Mouse (Mus musculus): ENCODE data around the gene Enpep.

The Enpep gene

DNA sequence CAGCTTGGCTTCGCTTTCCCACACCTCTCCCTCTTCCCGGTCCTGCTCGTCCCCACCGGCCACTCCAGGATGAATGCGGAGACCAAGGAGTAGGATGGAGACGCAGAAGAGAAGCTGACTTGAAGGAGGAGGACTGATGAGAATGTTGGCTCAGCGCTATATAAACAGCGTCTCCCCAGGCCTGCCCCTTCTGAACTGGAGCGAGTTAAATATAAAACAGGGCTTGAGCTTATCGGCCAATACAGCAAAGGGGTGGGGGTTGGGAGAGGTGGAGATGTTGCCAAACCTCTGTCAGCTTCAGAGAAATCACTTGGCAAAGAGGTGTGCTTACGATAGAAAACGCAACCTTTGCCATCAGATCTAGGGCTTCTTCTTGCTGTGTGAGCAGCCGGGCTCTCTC, at the start of gene Enpep:
TSS of gene Enpep (minus strand) at position 135 of the 400 bp plus-strand sequence.
- DNase-seq (ENCODE audit: low read depth, low spot score) = no peak

DNA sequence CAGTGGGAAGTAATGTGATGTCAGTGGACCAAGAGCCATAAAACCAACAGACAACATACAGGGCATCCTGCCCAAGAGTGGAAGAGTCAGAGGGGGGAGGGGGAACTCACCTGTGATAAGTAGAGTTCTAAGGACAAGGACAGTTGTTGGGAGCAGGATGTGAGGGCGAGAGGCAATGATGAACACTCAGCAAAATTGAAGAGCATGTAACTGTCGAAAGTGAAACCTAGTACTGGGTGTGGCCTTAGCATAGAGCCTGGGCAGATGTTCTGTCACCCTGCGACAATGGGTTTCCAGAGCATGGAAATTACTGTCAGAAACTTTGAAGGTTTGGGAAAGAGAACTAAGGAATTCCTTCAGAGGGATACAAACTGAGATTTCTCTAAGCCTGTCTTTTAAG, 46.6 kb upstream of the Enpep start:
- DNase-seq (ENCODE audit: low read depth, low spot score) = no peak

DNA sequence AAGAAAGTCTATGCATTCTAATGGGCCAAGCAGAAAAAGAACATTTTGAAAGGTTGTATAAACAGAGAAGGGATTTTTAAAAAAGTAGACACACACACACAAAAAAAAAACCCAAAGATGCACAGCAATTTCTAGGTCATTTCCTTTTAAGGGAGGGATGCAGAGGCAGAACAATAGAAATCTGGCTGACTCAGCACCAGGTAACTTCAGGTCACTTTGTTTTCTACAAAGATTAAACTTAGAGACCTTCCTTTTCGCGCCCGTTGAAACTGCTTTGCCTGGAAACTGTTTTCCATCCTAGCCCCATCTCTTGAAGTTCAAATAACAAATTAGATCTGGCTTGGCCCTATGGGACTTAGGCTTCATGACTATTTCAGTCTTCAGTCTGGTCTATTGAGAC, 42.6 kb upstream of the Enpep start:
- DNase-seq (ENCODE audit: low read depth, low spot score) = no peak

DNA sequence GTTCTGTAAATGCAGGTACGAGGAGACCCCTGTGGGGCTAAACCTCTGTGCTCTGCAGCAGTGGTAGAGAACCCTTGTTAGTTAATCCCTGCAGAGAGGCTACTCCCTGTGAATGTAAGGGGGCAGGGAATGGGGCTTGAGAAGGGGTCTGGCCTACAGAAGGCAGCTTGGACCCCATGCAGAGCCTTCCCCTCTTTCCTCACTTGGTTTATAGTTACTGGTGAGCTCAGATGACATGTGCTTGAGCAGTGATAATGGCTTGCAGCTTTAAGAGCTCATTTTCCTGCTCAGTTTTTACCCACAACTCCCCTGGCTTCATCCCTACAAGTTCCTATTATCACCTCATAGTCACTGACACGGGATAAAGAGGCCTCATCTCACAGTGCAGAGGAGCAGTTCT, 40.6 kb upstream of the Enpep start:
- no peak for DNase-seq (ENCODE audit: low read depth, low spot score)

DNA sequence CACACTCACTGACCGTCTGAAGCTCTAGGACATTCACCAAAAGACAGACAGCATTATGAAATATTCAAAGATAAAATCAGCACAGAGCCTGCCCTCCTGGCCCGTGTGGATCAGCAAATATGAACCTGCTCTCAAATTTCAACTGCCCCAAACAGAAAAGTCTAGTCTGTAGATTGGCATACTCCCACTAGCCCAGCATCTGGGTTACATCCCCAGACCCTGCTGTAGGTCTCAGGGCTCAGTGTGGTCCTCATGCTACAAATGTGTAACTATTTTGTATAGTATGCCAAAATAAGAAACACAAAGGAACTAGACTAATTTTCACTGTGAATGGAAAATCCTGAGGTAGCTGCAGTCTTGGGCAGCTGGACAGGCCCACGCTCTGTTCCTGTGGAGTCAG, 37.0 kb upstream of the Enpep start:
- DNase-seq (ENCODE audit: low read depth, low spot score) = no peak

DNA sequence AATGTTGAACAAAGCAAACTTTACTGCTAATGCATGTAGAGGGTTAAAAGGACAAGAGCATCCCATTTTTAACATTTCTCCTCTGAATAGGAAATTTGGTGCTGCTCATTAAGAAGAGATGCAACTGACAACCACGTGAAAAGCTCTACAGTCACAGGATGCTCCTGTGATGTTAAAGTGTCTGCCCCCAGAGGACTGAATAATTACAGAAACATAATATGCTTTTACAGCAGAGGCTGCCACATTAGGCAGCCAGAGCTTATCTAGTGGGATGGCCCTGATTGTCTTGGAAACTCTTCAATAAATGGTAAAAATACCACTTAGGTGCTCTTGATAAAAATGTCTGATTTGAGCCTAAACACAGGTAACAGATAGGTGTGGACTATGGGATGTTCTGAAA, 33.4 kb upstream of the Enpep start:
- no peak for DNase-seq (ENCODE audit: low read depth, low spot score)

DNA sequence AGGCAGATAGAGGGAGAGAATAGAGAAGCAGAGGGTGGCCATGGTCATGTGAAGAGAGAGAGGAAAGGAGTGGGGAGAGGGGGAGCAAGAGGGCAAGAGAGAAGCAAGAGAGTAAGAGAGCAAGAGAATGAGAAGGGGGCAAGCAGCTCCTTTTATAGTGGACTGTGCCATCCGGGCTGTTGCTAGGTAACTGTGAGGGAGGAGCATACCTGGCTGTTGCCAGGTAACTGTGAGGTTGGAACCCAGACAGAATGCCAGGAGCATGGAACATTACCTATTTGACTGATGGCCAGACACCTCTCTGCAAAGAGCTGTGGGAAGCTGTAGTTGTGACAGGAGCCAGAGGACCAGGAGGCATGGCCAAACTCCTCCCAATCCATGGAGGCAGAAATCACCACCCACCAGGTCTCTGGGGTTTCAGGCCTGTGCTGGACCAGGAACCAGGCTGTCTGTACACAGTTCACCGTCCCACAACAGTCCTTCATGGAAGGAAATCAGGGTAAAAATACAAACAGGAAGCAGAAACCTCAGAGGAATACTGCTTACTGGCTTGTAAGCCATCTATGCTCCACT, 32.4 kb upstream of the Enpep start:
- no peak for DNase-seq (ENCODE audit: low read depth, low spot score)

DNA sequence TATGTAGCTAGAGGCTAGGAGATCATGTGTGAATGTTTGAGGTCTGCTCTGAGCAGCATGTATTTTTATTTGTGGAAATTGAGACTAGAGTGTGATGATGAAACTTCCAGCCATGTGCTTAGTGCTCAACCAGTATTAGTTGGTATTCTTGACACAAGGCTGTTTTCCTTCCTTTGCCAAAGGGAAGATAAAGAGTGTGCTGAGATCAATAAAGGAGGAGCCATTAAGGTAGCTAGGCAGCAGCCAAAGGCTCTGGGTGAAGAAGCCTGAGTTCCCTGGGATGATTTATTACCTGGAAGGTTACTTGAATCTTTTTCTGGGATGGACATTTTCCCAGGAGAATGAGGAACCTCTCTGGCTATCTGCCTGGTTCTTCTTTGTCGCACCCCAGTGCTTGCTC, 30.9 kb upstream of the Enpep start:
- no peak for DNase-seq (ENCODE audit: low read depth, low spot score)

DNA sequence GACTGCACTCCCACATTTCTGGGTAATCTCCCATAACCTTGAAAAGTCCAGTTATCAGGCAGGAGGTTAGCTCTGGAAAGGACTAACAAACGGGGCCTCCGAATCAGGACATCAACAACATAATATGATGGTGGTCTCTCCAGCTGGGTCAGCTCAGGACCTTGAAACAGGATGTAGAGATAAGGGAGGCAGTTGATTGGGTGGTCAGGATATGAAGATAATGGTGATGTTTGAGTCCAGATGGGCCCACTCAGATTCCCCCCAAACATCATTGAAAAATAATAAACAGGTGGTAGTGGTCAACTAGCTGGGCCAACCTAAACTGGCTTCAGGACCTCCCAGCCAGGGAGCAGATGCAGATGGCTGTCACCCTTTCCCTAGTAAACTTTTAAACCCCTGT, 25.6 kb upstream of the Enpep start:
- DNase-seq (ENCODE audit: low read depth, low spot score) = no peak

DNA sequence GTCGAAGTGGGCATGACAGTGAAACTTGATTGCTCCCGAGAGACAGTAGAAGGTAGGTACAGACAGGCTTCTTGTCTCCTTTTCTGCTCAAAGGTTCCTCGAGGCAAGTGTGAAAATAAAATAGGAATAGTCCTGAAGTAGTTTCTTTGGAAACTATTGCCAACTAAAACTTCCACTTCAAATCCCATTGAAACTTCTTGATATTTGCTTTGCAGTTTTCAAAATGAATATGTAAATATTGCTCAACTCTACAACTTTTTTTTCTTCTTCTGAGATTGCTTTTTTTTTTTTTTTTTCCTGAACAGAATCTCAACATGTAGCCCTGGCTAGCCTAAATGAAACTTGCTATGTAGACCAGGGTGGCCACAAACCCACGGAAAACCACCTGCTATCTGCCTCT, 21.4 kb upstream of the Enpep start:
- DNase-seq (ENCODE audit: low read depth, low spot score) = no peak

DNA sequence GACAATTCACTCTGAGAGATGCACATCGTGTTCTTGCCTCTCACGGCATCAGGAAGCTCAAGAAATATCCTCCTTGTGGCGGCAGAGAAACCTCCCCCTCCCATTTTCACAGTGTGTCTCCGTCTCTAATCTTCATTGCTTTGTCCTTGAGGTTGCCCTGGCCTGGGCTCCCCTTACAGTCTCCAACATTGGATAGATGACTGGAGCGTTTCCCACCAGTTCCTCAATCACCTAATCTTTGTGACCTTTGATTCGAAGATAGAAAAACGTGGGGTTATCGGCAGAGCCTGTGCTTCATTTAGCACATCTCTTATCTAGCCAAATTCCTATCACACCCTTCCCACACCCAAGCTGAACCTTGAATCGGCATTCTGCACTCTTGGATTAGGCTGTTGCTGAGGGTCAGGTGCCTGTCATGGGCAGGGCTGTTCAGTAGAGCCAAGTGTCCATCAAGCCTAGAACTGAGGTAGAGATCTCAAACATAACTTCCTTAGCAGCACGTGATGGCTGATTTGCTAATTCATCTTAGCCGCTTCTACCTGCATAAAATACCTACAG, 18.9 kb upstream of the Enpep start:
- DNase-seq (ENCODE audit: low read depth, low spot score) = no peak

DNA sequence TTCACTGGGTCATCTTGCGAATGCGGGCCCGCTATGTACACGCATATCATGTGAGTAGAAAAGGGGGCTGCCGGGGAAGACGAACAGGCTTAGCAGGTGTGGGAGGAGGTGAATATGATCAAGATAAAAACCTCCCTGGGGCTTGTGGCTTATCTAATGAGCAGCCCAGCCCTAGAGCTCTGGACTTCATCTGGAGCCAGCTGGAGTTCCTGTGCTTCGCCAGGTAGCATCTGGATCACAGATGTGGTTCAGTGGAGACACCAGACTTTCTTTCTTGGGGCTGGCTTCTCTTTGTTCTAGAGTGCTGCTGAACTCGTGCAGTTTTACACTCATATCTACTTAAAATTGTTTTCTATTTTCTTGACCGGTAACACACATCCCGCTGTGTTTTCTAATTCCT, 14.8 kb upstream of the Enpep start:
- no peak for DNase-seq (ENCODE audit: low read depth, low spot score)

DNA sequence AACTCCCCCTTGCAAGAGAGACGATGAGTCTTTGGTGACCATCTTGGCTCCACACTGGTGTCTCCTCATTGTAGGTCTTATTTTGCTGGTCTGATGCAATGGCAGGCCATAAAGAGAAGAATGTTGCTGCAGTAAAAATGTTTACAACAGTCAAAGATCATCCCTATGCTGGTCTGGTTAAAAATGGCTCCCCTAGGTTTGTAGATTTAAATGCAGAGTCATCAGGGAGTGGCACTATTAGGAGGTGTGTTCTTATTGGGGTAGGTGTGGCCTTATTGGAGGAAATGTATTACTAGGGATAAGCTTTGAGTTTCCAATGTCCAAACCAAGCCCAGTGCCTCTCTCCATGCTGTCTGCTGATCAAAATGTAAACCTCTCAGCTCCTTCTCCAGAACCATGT, 10.2 kb upstream of the Enpep start:
- no peak for DNase-seq (ENCODE audit: low read depth, low spot score)

DNA sequence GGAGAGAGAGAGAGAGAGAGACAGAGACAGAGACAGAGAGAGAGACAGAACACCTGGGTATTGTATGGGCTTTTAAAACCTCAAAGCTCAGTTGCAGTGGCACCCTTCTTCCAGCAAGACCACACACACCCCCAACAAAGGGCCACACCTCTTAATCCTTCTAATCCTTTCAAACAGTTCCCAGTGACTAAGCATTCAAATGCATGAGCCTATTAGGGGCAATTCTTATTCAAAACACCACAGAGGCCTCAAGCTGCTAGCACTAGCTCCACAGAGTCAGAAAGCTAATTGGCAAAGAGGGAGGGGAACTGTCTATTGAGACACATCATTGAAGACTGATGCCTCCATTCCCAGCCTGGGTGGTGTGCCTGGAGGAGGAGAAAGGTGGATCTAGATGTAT, 8.5 kb upstream of the Enpep start:
- no peak for DNase-seq (ENCODE audit: low read depth, low spot score)

DNA sequence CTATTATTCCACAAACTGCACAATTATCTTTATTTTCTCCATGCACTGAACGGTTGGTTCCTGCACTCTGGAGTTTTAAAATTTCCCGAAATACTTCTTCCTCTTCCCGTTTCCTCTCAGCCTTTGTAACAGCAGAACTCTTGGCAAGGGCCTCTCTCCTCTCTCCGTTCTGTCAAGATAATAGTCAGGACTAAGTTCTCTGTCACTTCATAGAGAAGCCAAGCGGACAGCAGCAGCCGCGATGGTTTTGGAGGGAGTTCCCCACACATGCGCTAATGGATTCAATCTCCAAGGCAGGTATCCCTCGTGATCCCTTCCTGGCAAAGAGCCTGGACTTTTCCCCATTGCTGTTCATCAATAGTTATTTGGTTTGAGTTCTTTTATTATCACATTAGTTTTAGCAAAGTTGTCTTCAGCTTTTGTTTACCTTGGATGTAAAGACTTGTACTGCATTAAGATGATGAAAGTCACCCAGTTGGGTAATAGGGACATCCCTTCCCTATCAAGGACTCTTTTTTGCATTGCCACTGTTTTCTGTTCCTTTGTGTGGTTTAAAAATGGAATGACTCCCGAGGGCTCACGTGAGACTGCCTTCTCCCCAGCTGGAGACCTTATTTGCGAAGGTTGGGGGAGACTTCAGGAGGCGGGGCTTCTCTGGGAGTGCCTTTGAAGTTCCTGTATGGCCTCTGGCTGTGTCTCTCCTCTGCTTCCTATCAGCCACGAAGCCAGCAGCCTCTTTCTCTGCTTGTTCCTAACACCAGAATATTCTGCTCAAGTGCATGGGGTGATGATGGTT, 6.0 kb upstream of the Enpep start:
- no peak for DNase-seq (ENCODE audit: low read depth, low spot score)

DNA sequence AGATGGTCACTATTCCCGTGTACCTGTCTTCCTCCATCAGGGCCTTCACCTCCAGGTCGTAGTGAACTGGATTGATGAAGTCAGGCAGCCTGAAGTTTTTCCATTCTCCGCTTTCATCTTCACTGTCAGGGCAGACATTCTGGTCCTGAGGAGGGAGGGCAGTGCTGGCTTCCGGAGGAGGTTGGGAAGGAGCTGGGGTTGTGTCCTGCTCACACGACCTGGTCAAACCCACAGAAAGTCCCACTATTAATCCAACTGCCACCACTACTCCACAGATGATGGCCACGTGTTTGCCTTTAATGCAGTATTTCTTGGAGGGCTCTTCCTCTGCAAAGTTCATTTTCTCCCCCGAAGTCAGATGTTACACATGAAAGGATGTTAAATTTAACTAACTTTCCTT, 378 bp downstream of the Enpep start:
- no peak for DNase-seq (ENCODE audit: low read depth, low spot score)

DNA sequence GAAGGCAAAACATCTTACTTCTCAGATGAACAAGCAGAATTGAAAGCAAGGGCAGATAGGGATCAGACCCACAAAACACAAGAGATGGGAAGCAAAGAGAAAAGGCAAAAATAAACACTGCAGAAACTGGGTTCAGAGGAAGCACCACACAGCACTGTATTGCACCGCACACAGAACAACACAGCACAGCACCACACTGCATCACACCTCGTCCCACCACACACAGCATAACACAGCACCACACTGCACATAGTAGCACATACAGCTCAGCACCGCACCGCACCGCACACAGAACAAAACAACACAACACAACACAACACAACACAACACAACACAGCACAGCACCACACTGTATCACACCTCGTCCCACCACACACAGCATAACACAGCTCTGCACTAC, 1.1 kb downstream of the Enpep start:
- DNase-seq (ENCODE audit: low read depth, low spot score) = no peak

DNA sequence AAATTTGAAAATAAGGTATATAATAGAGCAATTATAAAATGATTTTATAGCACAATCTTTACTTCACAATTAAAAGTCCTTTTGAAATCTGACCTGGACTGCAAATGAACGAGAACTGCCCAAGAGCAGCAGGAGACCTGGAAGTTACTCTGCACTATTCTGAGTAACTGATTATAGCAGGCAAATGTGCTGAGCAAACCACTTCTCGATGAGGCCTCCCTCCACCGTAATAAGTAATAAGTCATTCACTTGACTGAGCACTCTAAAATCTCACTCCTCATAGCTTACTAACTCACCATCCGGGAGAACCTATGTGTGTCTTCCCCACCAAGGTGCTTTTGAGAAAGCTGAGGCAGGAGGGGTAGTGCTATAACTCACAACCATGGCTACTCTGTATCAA, 4.5 kb downstream of the Enpep start:
- DNase-seq (ENCODE audit: low read depth, low spot score) = no peak

DNA sequence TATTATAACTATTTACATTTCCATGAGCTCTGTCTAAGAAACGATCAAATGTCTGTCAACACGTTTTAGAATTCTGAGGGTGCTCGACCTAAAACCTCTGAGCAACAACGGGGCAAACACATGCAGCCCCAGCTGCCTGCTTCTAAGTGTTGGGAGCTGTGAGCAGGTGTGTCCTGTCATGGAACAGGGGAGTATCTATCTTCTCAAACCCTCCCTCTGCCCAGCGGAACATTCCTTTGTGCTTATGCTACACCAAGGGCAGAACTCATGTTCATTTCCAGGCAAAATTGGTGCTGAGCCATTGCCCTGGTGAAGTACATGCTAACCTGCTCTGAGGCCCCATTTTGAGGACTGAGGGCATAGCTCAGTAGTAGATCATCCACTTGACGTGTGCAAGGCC, 10.9 kb downstream of the Enpep start:
- no peak for DNase-seq (ENCODE audit: low read depth, low spot score)

DNA sequence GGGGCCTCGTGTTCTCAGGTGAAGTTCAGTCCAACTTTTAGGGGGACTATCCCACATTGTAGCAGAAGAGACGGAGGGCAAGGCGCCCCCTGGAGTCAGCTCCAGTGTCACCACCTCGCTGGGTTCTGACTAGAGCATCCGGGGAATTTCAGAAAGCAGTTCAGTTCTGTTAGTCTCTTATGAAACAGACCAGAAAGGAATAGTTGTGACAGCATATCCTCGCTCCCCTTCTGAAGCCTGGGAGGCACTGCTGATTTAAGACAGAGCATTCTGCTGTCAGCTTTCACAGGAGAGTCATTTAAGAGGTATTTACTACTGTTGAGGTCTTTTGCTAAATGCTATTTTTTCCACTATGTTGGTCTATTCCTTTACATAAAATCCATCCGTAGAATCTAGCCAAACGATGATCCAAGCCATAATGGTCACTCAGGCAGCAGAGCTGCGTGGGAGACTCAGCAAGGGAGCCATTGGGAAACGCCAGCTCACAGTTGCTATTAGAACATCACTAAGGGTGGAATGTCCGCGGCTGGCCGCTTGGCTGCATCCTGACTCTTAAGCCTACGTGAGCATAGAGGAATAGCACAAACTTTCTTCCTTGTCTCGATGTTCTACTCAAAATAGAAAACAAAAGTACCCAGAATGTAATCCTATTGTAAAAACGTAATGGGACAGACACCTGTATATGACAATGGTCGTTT, 15.3 kb downstream of the Enpep start:
- DNase-seq (ENCODE audit: low read depth, low spot score) = no peak

DNA sequence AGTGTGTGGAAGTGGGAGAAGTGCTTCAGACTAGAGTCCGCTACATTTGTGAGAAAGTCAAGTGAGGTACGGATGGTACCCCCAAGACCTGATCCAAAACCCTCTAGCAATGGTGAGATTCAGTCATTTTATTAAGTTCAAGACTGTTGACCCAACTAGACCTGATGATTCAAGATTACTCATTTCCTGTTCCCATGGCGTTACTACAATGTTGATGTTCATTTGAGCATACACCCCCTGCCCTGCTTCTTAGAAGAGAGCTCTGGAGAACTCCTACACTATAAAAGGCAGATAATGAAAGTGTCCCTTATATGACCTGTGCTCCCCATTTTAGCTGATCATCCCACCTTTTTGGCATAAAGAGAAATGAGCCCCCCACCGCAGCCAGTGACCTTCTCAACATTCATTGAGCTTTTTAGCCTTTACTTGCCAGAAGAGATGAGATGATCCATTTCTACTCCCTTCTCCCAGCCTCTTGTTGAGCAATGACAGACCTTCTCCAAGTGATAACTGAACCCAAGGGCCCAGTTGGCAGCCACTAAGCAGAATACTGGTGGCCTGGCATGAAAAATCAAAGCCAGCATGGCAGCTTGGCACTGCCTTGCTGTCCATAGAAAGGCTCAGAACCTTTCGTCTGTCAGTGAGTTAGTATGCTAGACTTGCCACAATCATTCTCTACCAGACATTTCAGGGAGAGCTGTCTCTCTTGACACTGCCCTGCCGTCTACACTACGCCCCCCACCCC, 18.7 kb downstream of the Enpep start:
- no peak for DNase-seq (ENCODE audit: low read depth, low spot score)

DNA sequence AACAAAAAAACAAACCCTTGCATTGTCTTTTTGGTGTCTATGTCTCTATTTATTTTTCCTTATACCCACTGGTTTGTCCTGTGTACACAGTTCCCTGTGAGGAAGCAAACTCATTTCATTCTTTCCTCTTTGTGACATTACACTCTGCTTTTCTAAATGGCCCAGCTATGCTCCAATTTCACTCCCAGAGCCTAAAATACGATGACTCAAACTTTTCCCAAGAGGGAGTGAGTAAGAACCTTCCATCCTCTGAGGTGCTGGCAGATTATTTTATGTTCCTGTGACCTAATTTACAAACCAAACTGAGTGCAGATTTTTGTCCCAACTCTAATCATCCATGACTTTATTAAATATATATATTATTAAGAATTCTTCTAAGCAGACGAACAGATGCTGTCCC, 19.3 kb downstream of the Enpep start:
- no peak for DNase-seq (ENCODE audit: low read depth, low spot score)

Measured in c-Kit-negative CD71-positive TER-119-positive erythroid progenitor cells, embryonic 14.5 days (primary cell).